Mouse (Mus musculus): ENCODE results near the gene Cplx3.

GRCm38 (mm10) chr9:57600620-57601352, 5.3 kb downstream of the Cplx3 start:
- TF ChIP-seq CTCF (conservative IDR thresholded peaks at IDR 0.05; ENCODE audit: insufficient read depth, insufficient read length, low read depth, low read length) (no peak), POLR2A (IDR thresholded peaks at IDR 0.05; ENCODE audit: low read depth, low read length) (no peak)
